13 mouse cellular contexts compared by ENCODE assay signal in genomic region chr1:44216352-44217116, GRCm38 (mm10). TPM values are rescaled to one million over a fixed set of nuclear protein-coding genes. Genes with fewer than 3 reads are reported as not detected.
DNase-seq lines count a peak whose midpoint lies in the region; ATAC-seq and TF ChIP-seq lines count a peak whose summit lies in the region.
"Had no signal": no experiment of that assay in that cellular context is flagged by ENCODE, and none has a peak within 500 bp of the region (broad histone marks: within the 10 kb centered on the region; RNA-seq: fewer than 3 reads in every experiment).

No protein-coding gene starts in this region.

- H3K4me3 ChIP-seq in forebrain, embryonic 15.5 days: no peak overlapping the region
- no peak overlapping the region for H3K4me3 ChIP-seq in forebrain, postnatal 0 days (ENCODE audit: low read depth, low read length)
- no peak overlapping the region for H3K4me3 ChIP-seq in heart, postnatal 0 days (ENCODE audit: low read depth, low read length)
- H3K4me3 ChIP-seq in left cerebral cortex, adult 2 months: no peak overlapping the region

- no peaks in the 10 kb centered on the region for H3K27me3 ChIP-seq in forebrain, embryonic 15.5 days
- H3K27me3 ChIP-seq in forebrain, postnatal 0 days (ENCODE audit: insufficient read depth, low read length): no peaks in the 10 kb centered on the region
- H3K27me3 ChIP-seq in heart, postnatal 0 days (ENCODE audit: control insufficient read depth, insufficient read depth, low read length): no peaks in the 10 kb centered on the region

- no peak overlapping the region for H3K9ac ChIP-seq in forebrain, embryonic 15.5 days (replicated peaks)
- no peak overlapping the region for H3K9ac ChIP-seq in forebrain, postnatal 0 days
- H3K9ac ChIP-seq in heart, postnatal 0 days (replicated peaks; ENCODE audit: low read depth, low read length): no peak overlapping the region

- H3K36me3 ChIP-seq in forebrain, embryonic 15.5 days: no peaks in the 10 kb centered on the region
- no peaks in the 10 kb centered on the region for H3K36me3 ChIP-seq in forebrain, postnatal 0 days (ENCODE audit: insufficient read depth)
- H3K36me3 ChIP-seq in heart, postnatal 0 days (replicated peaks; ENCODE audit: control insufficient read depth, insufficient read depth, low read length): no peaks in the 10 kb centered on the region

- no peak for TF ChIP-seq EP300 in heart, postnatal 0 days (IDR thresholded peaks at IDR 0.05; ENCODE audit: low read depth)

- no peaks in the 10 kb centered on the region for H3K9me3 ChIP-seq in forebrain, embryonic 15.5 days
- H3K9me3 ChIP-seq in forebrain, postnatal 0 days (ENCODE audit: low read length): no peaks in the 10 kb centered on the region
- H3K9me3 ChIP-seq in heart, postnatal 0 days (replicated peaks; ENCODE audit: control insufficient read depth, low read length): no peaks in the 10 kb centered on the region

- no peak overlapping the region for H3K4me2 ChIP-seq in forebrain, embryonic 15.5 days (replicated peaks)
- no peak overlapping the region for H3K4me2 ChIP-seq in forebrain, postnatal 0 days (ENCODE audit: low read depth)
- no peak overlapping the region for H3K4me2 ChIP-seq in heart, postnatal 0 days (ENCODE audit: low read depth, low read length)

- intact Hi-C loops in left cerebral cortex, adult 2 months (cut with DNase I): no loop called here

- peaks cover 7% of the 10 kb centered on the region for H3K4me1 ChIP-seq in forebrain, embryonic 15.5 days
- no peaks in the 10 kb centered on the region for H3K4me1 ChIP-seq in forebrain, postnatal 0 days (ENCODE audit: insufficient read depth)
- H3K4me1 ChIP-seq in heart, postnatal 0 days (ENCODE audit: control insufficient read depth, insufficient read depth): peaks cover 16% of the 10 kb centered on the region

- no peak for TF ChIP-seq CTCF in forebrain, postnatal 0 days (IDR thresholded peaks at IDR 0.05; ENCODE audit: low read depth)
- TF ChIP-seq CTCF in heart, postnatal 0 days (IDR thresholded peaks at IDR 0.05; ENCODE audit: low read depth): no peak
- no peak for TF ChIP-seq CTCF in left cerebral cortex, adult 2 months (IDR thresholded peaks at IDR 0.05)

- ATAC-seq in forebrain, embryonic 15.5 days (replicated peaks): peak; percentile 53; the same call in 1 of the 2 replicates
- ATAC-seq in forebrain, postnatal 0 days: no peak
- peak; percentile 39; the same call in 1 of the 2 replicates for ATAC-seq in heart, postnatal 0 days (ENCODE audit: insufficient read depth, low read depth)
- ATAC-seq: Patski had no signal

- no peak for DNase-seq in forebrain, postnatal 0 days
- DNase-seq in kidney, postnatal 14 days: peak; percentile 33
- DNase-seq in kidney, postnatal 25 days: no peak
- DNase-seq in heart, postnatal 0 days (ENCODE audit: low spot score): peak; percentile 49
- peak; percentile 79 for DNase-seq in lung, postnatal 36 days
- DNase-seq in left cerebral cortex, adult 2 months (ENCODE audit: extremely low spot score in 1 of 2, low spot score in 2 of 2): no peak
- DNase-seq in thymus, adult 18-20 months: no peak
- DNase-seq: embryo, embryonic 11 days had no signal

- H3K27ac ChIP-seq in forebrain, embryonic 15.5 days (replicated peaks): no peak overlapping the region
- no peak overlapping the region for H3K27ac ChIP-seq in forebrain, postnatal 0 days (ENCODE audit: low read depth, low read length)
- no peak overlapping the region for H3K27ac ChIP-seq in heart, postnatal 0 days (ENCODE audit: low read depth)
- H3K27ac ChIP-seq in left cerebral cortex, adult 2 months: no peak overlapping the region

- WGBS in forebrain, embryonic 15.5 days: 59% methylated on average over 2 of the region's 2 CpGs
- 56% methylated on average over 2 of the region's 2 CpGs for WGBS in forebrain, postnatal 0 days
- WGBS in heart, postnatal 0 days: 21% methylated on average over 2 of the region's 2 CpGs

RNA-seq across cellular contexts. Expression of gene Mettl21e, which starts 2.2 kb away (rescaled TPM):
- not detected in 2 replicates for polyA plus RNA-seq in forebrain, embryonic 15.5 days (2015; fragmentation: Nextera tagmentation; extraction: Ambion mirVana)
- total RNA-seq in forebrain, postnatal 0 days (2014; rRNA removed): not detected in 2 replicates
- not detected in 2 replicates for polyA plus RNA-seq in forebrain, postnatal 0 days (2015; fragmentation: Nextera tagmentation; extraction: Ambion mirVana)
- total RNA-seq in heart, postnatal 0 days (2014; rRNA removed; ENCODE audit: low replicate concordance): not detected in 2 replicates
- polyA plus RNA-seq in heart, postnatal 0 days (2015; fragmentation: Nextera tagmentation; extraction: Ambion mirVana): 0.05 TPM in 1 of 2 replicates, not detected in the other
- total RNA-seq in left cerebral cortex, adult 2 months (2021): not detected
- total RNA-seq: layer of hippocampus, postnatal 10 days had no signal
- polyA plus RNA-seq: C2C12; intestine, embryonic 14.5 days; Patski had no signal

Comparison
In these comparisons a context has a peak if more than half of its experiments do, and no peak if none do; other contexts are left out.
1. DNase-seq: peak in kidney, postnatal 14 days (single experiment), heart, postnatal 0 days (single experiment) and lung, postnatal 36 days (single experiment); none in forebrain, postnatal 0 days (single experiment), kidney, postnatal 25 days (0 of 2), left cerebral cortex, adult 2 months (0 of 2) and thymus, adult 18-20 months (0 of 2).